Mouse (Mus musculus) midbrain, embryonic 14.5 days (tissue): ENCODE results near the gene Sp9. TPM values are rescaled to one million over a fixed set of nuclear protein-coding genes. Genes with fewer than 3 reads are reported as not detected.
A peak's percentile ranks its signal among the peaks of the same experiment; 100 is the strongest.

ENCODE experiments used
- ATAC-seq: fragments of 200-750 bp; cut with Nextera tagmentation; 2 replicates; pipeline ENCODE4 v1.8.0; 2017; ENCODE audit warnings: moderate number of reproducible peaks, moderate library complexity; ENCODE audit not compliant: low FRiP score, low TSS enrichment
- DNase-seq: peaks from one replicate; pipeline ENCODE4 v3.0.0-alpha.2; 2015
- H3K27ac ChIP-seq: fragments of 300-500 bp; sonication (generic); replicated peaks from 2 replicates; pipeline ENCODE4 v1.5.1; 2014; ENCODE audit warnings: mild to moderate bottlenecking, low read depth, low read length, moderate library complexity
- H3K27me3 ChIP-seq: fragments of 300-500 bp; sonication (generic); 2 replicates; pipeline ENCODE4 v1.6.1; 2014; ENCODE audit warnings: low read length, control low read depth, mixed read lengths; ENCODE audit not compliant: control insufficient read depth, insufficient read depth
- H3K36me3 ChIP-seq: fragments of 300-500 bp; sonication (generic); 2 replicates; pipeline ENCODE4 v1.6.1; 2014; ENCODE audit warnings: low read length, control low read depth; ENCODE audit not compliant: control insufficient read depth, insufficient read depth
- H3K4me1 ChIP-seq: fragments of 300-500 bp; sonication (generic); 2 replicates; pipeline ENCODE4 v1.6.1; 2014; ENCODE audit warnings: mild to moderate bottlenecking, antibody characterized with exemption, low read length, control low read depth; ENCODE audit not compliant: control insufficient read depth, insufficient read depth
- H3K4me2 ChIP-seq: fragments of 300-500 bp; sonication (generic); 2 replicates; pipeline ENCODE4 v1.6.1; 2014; ENCODE audit warnings: mild to moderate bottlenecking, low read length, moderate library complexity
- H3K4me3 ChIP-seq: fragments of 300-500 bp; sonication (generic); replicated peaks from 2 replicates; pipeline ENCODE4 v1.5.1; 2014; ENCODE audit warnings: low read depth, low read length
- H3K9ac ChIP-seq: fragments of 300-500 bp; sonication (generic); replicated peaks from 2 replicates; pipeline ENCODE4 v1.6.1; 2014; ENCODE audit warnings: mild to moderate bottlenecking, low read length, moderate library complexity
- H3K9me3 ChIP-seq: fragments of 300-500 bp; sonication (generic); 2 replicates; pipeline ENCODE4 v1.6.1; 2016; ENCODE audit warnings: low read length, control low read depth, mixed read lengths; ENCODE audit not compliant: control insufficient read depth
- WGBS: fragments of 180-500 bp; shearing (Covaris S2); extraction: QIAGEN DNeasy Blood & Tissue Kit; methylation state at CpG from one replicate; pipeline ENCODE4 v1.1.7; 2014; 5-methylcytosine and 5-hydroxymethylcytosine counted together
- polyA plus RNA-seq: library from polyadenylated mRNA; unstranded; fragments of >200 nt; fragmentation: Nextera tagmentation; extraction: Ambion mirVana; gene quantifications from 2 replicates; pipeline ENCODE4 v1.2.1, GENCODE M21; 2014

Gene Sp9
- polyA plus RNA-seq, 1 experiment from 2014 or later: 2.8 TPM

DNA sequence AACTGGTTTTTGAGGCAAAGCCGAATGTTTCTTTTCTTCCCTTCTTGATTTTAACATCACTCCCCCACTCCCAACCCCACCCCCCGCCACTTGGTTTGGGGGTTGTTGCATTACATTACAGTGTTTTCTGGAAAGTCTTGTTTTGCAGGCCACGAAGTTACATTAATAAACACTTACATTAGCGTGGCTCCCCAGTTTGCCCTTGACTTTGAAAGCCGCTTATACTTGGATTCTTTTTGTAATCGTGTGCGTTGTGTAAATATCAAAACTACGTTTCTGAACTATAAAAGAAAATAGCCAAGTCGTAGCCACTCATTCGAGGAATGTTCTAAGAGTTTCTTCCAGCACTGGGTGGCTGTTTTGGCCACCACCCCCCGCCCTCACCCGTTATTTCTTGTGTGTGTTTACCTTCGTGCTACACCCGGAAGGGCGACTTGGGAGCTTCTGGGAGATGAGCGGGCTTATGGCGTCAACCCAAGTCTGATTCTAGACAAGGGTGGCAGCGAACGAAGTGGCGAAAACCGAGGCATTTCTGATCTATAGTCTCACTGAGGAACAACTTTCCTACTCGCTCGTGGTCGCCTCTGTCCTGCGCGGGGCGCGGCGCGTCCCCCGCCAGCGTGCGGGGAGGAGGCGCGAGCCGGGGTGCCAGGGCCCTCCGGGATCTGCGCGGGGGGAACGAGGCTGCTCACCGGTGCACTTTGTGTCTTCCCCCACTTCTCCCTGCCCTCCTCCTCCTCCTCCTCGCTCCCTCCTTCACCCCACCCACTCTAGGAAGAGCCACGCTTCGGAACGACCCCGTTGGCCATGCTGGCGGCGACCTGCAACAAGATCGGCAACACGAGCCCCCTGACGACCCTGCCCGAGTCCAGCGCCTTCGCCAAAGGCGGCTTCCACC is 875 bp downstream of the Sp9 start:
- WGBS: under 1% methylated on average over 55 of the region's 55 CpGs
- peaks cover 15% of the 10 kb centered on the region for H3K4me1 ChIP-seq

DNA sequence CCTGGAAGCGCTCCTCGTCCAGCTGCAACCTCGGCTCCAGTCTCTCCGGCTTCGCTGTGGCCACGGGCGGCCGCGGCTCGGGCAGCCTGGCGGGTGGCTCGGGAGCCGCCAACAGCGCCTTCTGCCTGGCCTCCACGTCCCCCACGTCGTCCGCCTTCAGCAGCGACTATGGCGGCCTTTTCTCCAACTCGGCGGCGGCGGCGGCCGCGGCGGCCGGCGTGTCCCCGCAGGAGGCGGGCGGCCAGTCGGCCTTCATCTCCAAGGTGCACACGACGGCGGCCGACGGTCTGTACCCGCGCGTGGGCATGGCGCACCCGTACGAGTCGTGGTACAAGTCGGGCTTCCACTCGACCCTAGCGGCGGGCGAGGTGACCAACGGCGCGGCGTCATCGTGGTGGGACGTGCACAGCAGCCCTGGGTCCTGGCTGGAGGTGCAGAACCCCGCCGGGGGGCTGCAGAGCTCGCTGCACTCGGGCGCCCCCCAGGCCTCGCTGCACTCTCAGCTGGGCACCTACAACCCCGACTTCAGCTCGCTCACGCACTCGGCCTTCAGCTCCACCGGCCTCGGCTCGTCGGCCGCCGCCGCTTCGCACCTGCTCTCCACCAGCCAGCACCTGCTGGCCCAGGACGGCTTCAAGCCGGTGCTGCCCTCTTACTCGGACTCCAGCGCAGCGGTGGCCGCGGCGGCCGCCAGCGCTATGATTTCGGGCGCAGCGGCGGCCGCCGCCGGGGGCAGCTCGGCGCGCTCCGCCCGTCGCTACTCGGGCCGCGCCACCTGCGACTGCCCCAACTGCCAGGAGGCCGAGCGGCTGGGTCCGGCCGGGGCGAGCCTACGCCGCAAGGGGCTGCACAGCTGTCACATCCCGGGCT is 1.8 kb downstream of the Sp9 start:
- peak overlapping the region; percentile 61 for H3K27ac ChIP-seq
- H3K4me3 ChIP-seq: peak overlapping the region; percentile 37
- 0% methylated on average over 102 of the region's 110 CpGs for WGBS
- H3K4me2 ChIP-seq: peak overlapping the region; percentile 54
- DNase-seq: peak; percentile 53
- peaks cover 15% of the 10 kb centered on the region for H3K4me1 ChIP-seq
- peak overlapping the region; percentile 49 for H3K9ac ChIP-seq
- no peaks in the 10 kb centered on the region for H3K36me3 ChIP-seq
- peaks cover 75% of the 10 kb centered on the region for H3K27me3 ChIP-seq
- ATAC-seq: 0 out of 2 replicates have a peak, but pooled peaks have one; percentile 25
- H3K9me3 ChIP-seq: no peaks in the 10 kb centered on the region

More for the DNA sequence above, 875 bp downstream of the Sp9 start:
- DNase-seq (peak; percentile 58), ATAC-seq (no peak)
- peak overlapping the region; percentile 54 for H3K4me2 ChIP-seq
- no peaks in the 10 kb centered on the region for H3K9me3 ChIP-seq
- peak overlapping the region; percentile 37 for H3K4me3 ChIP-seq
- peak overlapping the region; percentile 61 for H3K27ac ChIP-seq
- H3K36me3 ChIP-seq: no peaks in the 10 kb centered on the region
- peaks cover 77% of the 10 kb centered on the region for H3K27me3 ChIP-seq
- H3K9ac ChIP-seq: peak overlapping the region; percentile 49

DNA sequence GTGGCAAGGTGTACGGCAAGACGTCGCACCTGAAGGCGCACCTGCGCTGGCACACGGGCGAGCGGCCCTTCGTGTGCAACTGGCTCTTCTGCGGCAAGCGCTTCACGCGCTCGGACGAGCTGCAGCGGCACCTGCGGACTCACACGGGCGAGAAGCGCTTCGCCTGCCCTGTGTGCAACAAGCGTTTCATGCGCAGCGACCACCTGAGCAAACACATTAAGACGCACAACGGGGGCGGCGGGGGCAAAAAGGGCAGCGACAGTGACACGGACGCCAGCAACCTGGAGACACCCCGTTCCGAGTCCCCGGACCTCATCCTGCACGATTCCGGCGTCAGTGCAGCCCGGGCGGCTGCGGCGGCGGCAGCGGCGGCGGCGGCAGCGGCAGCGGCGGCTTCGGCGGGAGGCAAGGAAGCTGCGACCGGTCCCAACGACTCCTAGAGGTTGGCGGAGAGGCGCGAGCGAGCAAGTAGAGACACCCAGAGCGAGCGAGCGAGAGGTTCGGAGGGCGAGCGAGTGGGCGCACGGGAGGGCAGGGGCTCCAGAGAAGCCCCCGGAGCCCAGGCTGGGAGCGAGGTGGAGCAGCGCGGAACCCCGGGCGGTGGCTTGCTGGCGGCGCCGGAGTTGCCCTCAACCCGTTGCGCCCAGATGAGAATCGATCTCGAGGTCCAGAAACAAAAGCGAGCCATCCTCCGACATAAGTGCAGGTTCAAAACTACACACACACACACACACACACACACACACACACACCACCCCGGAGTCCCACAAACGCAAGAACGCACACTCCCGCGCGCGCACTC is 2.6 kb downstream of the Sp9 start:
- Histone ChIP-seq H3K4me2 (peak overlapping the region; percentile 54), H3K27ac (peak overlapping the region; percentile 61), H3K4me3 (peak overlapping the region; percentile 37), H3K27me3 (peaks cover 76% of the 10 kb centered on the region), H3K9ac (peak overlapping the region; percentile 49), H3K36me3 (no peaks in the 10 kb centered on the region), H3K4me1 (peaks cover 21% of the 10 kb centered on the region), H3K9me3 (no peaks in the 10 kb centered on the region)
- ATAC-seq: 0 out of 2 replicates have a peak, but pooled peaks have one; percentile 7
- peak; percentile 73 for DNase-seq
- under 1% methylated on average over 88 of the region's 88 CpGs for WGBS

DNA sequence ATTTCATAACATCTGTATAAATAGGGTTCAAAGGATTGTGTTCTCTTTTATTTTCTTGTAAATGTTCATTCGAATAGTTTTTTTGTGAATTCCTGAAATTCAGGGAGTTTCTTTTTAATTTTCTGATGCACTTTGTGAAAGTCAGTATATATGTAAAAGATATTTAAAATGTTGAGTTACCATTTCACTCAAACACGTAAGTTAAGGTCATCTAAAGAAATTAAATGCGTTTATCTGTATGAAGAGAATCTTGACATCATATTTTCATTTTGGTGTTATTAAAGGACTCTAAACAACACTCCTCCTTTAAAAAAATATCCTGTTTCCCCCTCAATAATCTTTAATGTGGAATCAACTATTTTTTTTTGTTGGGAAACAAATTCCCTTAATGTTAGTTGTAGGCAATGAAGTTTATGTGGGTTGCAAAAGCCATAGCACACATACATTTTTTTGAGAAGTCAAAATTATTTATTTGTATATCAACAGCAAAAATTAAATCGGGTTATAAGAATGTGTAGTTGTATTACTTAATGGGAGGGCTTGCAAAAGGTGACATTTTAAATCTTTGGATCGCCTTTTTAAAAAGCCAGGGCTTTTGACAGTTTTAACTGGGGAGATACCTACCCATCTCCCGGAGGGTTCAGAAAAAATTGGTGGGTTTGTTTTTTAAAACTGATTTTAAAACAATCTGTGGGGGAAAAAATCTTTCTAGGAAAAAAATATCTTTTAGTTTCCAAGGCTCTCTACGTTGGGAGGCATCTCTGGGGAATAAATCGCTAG is 3.7 kb downstream of the Sp9 start:
- Histone ChIP-seq H3K4me1 (peaks cover 21% of the 10 kb centered on the region), H3K4me2 (no peak overlapping the region)

DNA sequence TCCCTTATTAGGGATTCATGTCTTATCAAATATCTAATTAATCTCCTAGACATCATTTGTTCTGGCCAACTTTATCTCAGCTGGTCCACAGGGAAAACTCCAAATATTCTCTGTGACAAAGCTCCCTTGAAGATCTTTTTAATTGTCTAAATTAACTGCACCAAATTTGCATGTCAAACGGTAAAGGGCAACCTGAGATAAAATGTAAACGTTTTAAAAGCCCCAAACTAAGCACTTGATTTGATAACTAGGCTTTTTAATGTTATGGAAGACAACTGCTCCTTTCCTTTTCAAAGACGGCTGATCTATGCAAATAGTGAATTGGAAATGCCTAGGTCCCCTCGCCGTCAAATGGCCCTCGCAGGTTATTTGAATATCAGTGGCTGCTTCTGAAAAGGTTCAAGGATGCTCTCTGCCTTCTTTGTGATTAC is 4.4 kb downstream of the Sp9 start:
- Histone ChIP-seq H3K9ac (no peak overlapping the region; the same call in 1 of the 2 replicates), H3K4me2 (no peak overlapping the region), H3K27ac (peak overlapping the region; percentile 13; the same call in 1 of the 2 replicates), H3K9me3 (no peaks in the 10 kb centered on the region), H3K36me3 (no peaks in the 10 kb centered on the region), H3K27me3 (peaks cover 69% of the 10 kb centered on the region), H3K4me1 (peaks cover 21% of the 10 kb centered on the region), H3K4me3 (peak overlapping the region; percentile 4)
- ATAC-seq: no peak
- peak; percentile 63 for DNase-seq
- WGBS: 0% methylated on average over 6 of the region's 6 CpGs

More for the DNA sequence above, 3.7 kb downstream of the Sp9 start:
- ATAC-seq (no peak), DNase-seq (peak; percentile 23)
- H3K9me3 ChIP-seq: no peaks in the 10 kb centered on the region
- peak overlapping the region; percentile 4 for H3K4me3 ChIP-seq
- 0 out of 2 replicates have a peak overlapping the region, but pooled peaks have one; percentile 13 for H3K27ac ChIP-seq
- 0 out of 2 replicates have a peak overlapping the region, but pooled peaks have one; percentile 16 for H3K9ac ChIP-seq
- WGBS: 9% methylated on average over 8 of the region's 8 CpGs
- peaks cover 69% of the 10 kb centered on the region for H3K27me3 ChIP-seq
- no peaks in the 10 kb centered on the region for H3K36me3 ChIP-seq

- Histone ChIP-seq H3K27ac (peak overlapping the region; percentile 60), H3K4me3 (peak overlapping the region; percentile 20), H3K4me2 (peak overlapping the region; percentile 40), H3K36me3 (no peaks in the 10 kb centered on the region), H3K27me3 (peaks cover 69% of the 10 kb centered on the region), H3K9me3 (no peaks in the 10 kb centered on the region), H3K9ac (peak overlapping the region; percentile 30; the same call in 1 of the 2 replicates), H3K4me1 (peaks cover 21% of the 10 kb centered on the region)
- WGBS: under 1% methylated on average over 38 of the region's 38 CpGs
- peak; percentile 57 for DNase-seq
- ATAC-seq: no peak
These were observed 5.4 kb downstream of the Sp9 start for GRCm38 (mm10) chr2:73277021-73277708.

GRCm38 (mm10) chr2:73277709-73278075 is 6.0 kb downstream of the Sp9 start:
- peak overlapping the region; percentile 30; the same call in 1 of the 2 replicates for H3K9ac ChIP-seq
- H3K4me1 ChIP-seq: peaks cover 21% of the 10 kb centered on the region
- ATAC-seq: no peak
- WGBS: under 1% methylated on average over 18 of the region's 18 CpGs
- peak overlapping the region; percentile 40 for H3K4me2 ChIP-seq
- DNase-seq: peak; percentile 37
- peak overlapping the region; percentile 20 for H3K4me3 ChIP-seq
- no peaks in the 10 kb centered on the region for H3K36me3 ChIP-seq
- no peaks in the 10 kb centered on the region for H3K9me3 ChIP-seq
- peaks cover 69% of the 10 kb centered on the region for H3K27me3 ChIP-seq
- peak overlapping the region; percentile 60 for H3K27ac ChIP-seq
